Mouse (Mus musculus) intestine, embryonic 16.5 days (tissue): ENCODE measurements around the gene Filip1. TPM values are rescaled to one million over a fixed set of nuclear protein-coding genes. Genes with fewer than 3 reads are reported as not detected.

Experiments used
- ATAC-seq: fragments of 200-750 bp; cut with Nextera tagmentation; 2 replicates; pipeline ENCODE4 v1.8.0; 2017; ENCODE audit warnings: moderate TSS enrichment, moderate library complexity
- H3K27ac ChIP-seq: fragments of 300-500 bp; sonication (generic); 2 replicates; pipeline ENCODE4 v1.5.1; 2014; ENCODE audit warnings: mild to moderate bottlenecking, low read length
- H3K27me3 ChIP-seq: fragments of 300-500 bp; sonication (generic); replicated peaks from 2 replicates; pipeline ENCODE4 v1.6.1; 2014; ENCODE audit warnings: low read length, control low read depth, mixed read lengths; ENCODE audit not compliant: control insufficient read depth, insufficient read depth
- H3K36me3 ChIP-seq: fragments of 300-500 bp; sonication (generic); 2 replicates; pipeline ENCODE4 v1.6.1; 2014; ENCODE audit warnings: low read length, control low read depth; ENCODE audit not compliant: control insufficient read depth, insufficient read depth
- H3K4me1 ChIP-seq: fragments of 300-500 bp; sonication (generic); 2 replicates; pipeline ENCODE4 v1.6.1; 2014; ENCODE audit warnings: low read length, control low read depth, mixed read lengths; ENCODE audit not compliant: control insufficient read depth, insufficient read depth
- H3K4me2 ChIP-seq: fragments of 300-500 bp; sonication (generic); 2 replicates; pipeline ENCODE4 v1.6.1; 2014; ENCODE audit warnings: low read depth, low read length, control low read depth
- H3K4me3 ChIP-seq: fragments of 300-500 bp; sonication (generic); 2 replicates; pipeline ENCODE4 v1.5.1; 2014; ENCODE audit warnings: mild to moderate bottlenecking, low read length
- H3K9ac ChIP-seq: fragments of 300-500 bp; sonication (generic); 2 replicates; pipeline ENCODE4 v1.6.1; 2014; ENCODE audit warnings: low read depth, low read length
- H3K9me3 ChIP-seq: fragments of 300-500 bp; sonication (generic); 2 replicates; pipeline ENCODE4 v1.6.1; 2016; ENCODE audit warnings: low read length, control low read depth; ENCODE audit not compliant: control insufficient read depth
- WGBS: fragments of 180-500 bp; shearing (Covaris S2); extraction: QIAGEN DNeasy Blood & Tissue Kit; methylation state at CpG from one replicate; pipeline ENCODE4 v1.1.7; 2014; 5-methylcytosine and 5-hydroxymethylcytosine counted together
- polyA plus RNA-seq: library from polyadenylated mRNA; unstranded; fragments of >200 nt; fragmentation: Nextera tagmentation; extraction: Ambion mirVana; gene quantifications from 2 replicates; pipeline ENCODE4 v1.2.1, GENCODE M21; 2015

Filip1 gene
- polyA plus RNA-seq, 1 experiment from 2014 or later, result 5.5 TPM

GRCm38 (mm10) chr9:79944872-79945271 lies 67.8 kb downstream of the Filip1 start:
- Histone ChIP-seq H3K27me3 (no peaks in the 10 kb centered on the region), H3K27ac (no peak overlapping the region; the same call in 1 of the 2 replicates), H3K9me3 (no peaks in the 10 kb centered on the region), H3K9ac (no peak overlapping the region), H3K4me2 (no peak overlapping the region), H3K4me3 (no peak overlapping the region), H3K36me3 (no peaks in the 10 kb centered on the region), H3K4me1 (no peaks in the 10 kb centered on the region)
- 0 out of 2 replicates have a peak, but pooled peaks have one; percentile 33 for ATAC-seq
- 37% methylated on average over 6 of the region's 6 CpGs for WGBS

GRCm38 (mm10) chr9:79943986-79944385 lies 68.7 kb downstream of the Filip1 start:
- Histone ChIP-seq H3K36me3 (no peaks in the 10 kb centered on the region), H3K27ac (no peak overlapping the region), H3K9me3 (no peaks in the 10 kb centered on the region), H3K27me3 (no peaks in the 10 kb centered on the region), H3K4me2 (no peak overlapping the region), H3K4me3 (no peak overlapping the region), H3K4me1 (no peaks in the 10 kb centered on the region), H3K9ac (no peak overlapping the region)
- ATAC-seq, result no peak
- 35% methylated on average over 10 of the region's 10 CpGs for WGBS

- WGBS, result 73% methylated on average over 11 of the region's 11 CpGs
These were observed 74.0 kb downstream of the Filip1 start for GRCm38 (mm10) chr9:79938416-79939206.

GRCm38 (mm10) chr9:79937570-79937969 lies 75.1 kb downstream of the Filip1 start:
- ATAC-seq, result no peak
- no peaks in the 10 kb centered on the region for H3K27me3 ChIP-seq
- H3K36me3 ChIP-seq, result no peaks in the 10 kb centered on the region
- H3K4me3 ChIP-seq, result no peak overlapping the region
- 78% methylated on average over 6 of the region's 6 CpGs for WGBS
- no peaks in the 10 kb centered on the region for H3K9me3 ChIP-seq
- H3K9ac ChIP-seq, result no peak overlapping the region
- H3K4me1 ChIP-seq, result no peaks in the 10 kb centered on the region
- H3K4me2 ChIP-seq, result no peak overlapping the region
- H3K27ac ChIP-seq, result no peak overlapping the region

More at GRCm38 (mm10) chr9:79938416-79939206, 74.0 kb downstream of the Filip1 start:
- Histone ChIP-seq H3K36me3 (no peaks in the 10 kb centered on the region), H3K9me3 (no peaks in the 10 kb centered on the region), H3K4me1 (no peaks in the 10 kb centered on the region), H3K27me3 (no peaks in the 10 kb centered on the region), H3K27ac (no peak overlapping the region), H3K4me2 (no peak overlapping the region), H3K9ac (no peak overlapping the region), H3K4me3 (no peak overlapping the region)
- no peak for ATAC-seq

- no peaks in the 10 kb centered on the region for H3K36me3 ChIP-seq
- H3K4me3 ChIP-seq, result no peak overlapping the region
- no peak for ATAC-seq
- 88% methylated on average over 5 of the region's 5 CpGs for WGBS
- no peaks in the 10 kb centered on the region for H3K9me3 ChIP-seq
- no peaks in the 10 kb centered on the region for H3K4me1 ChIP-seq
- H3K27ac ChIP-seq, result no peak overlapping the region
- no peak overlapping the region for H3K4me2 ChIP-seq
- no peak overlapping the region for H3K9ac ChIP-seq
- H3K27me3 ChIP-seq, result no peaks in the 10 kb centered on the region
These were observed 80.1 kb downstream of the Filip1 start for GRCm38 (mm10) chr9:79932578-79932977.

- Histone ChIP-seq H3K4me1 (no peaks in the 10 kb centered on the region), H3K9me3 (no peaks in the 10 kb centered on the region), H3K4me2 (no peak overlapping the region), H3K27me3 (no peaks in the 10 kb centered on the region), H3K9ac (no peak overlapping the region), H3K4me3 (no peak overlapping the region), H3K27ac (no peak overlapping the region), H3K36me3 (no peaks in the 10 kb centered on the region)
- ATAC-seq, result no peak
- 82% methylated on average over 3 of the region's 3 CpGs for WGBS
These were observed 84.6 kb downstream of the Filip1 start for GRCm38 (mm10) chr9:79928092-79928491.

- 83% methylated on average over 21 of the region's 21 CpGs for WGBS
- no peak overlapping the region for H3K9ac ChIP-seq
- H3K27ac ChIP-seq, result no peak overlapping the region
- 0 out of 2 replicates have a peak, but pooled peaks cover 2% of the 10 kb centered on the region for H3K4me1 ChIP-seq
- no peak overlapping the region for H3K4me3 ChIP-seq
- H3K27me3 ChIP-seq, result no peaks in the 10 kb centered on the region
- no peaks in the 10 kb centered on the region for H3K9me3 ChIP-seq
- no peak for ATAC-seq
- H3K36me3 ChIP-seq, result no peaks in the 10 kb centered on the region
- H3K4me2 ChIP-seq, result no peak overlapping the region
These were observed 85.3 kb downstream of the Filip1 start for GRCm38 (mm10) chr9:79927156-79927870.

GRCm38 (mm10) chr9:79926464-79927155 lies 86.0 kb downstream of the Filip1 start:
- Histone ChIP-seq H3K9me3 (no peaks in the 10 kb centered on the region), H3K36me3 (no peaks in the 10 kb centered on the region), H3K9ac (no peak overlapping the region), H3K27ac (0 out of 2 replicates have a peak overlapping the region, but pooled peaks have one; percentile 9), H3K4me1 (0 out of 2 replicates have a peak, but pooled peaks cover 4% of the 10 kb centered on the region), H3K27me3 (no peaks in the 10 kb centered on the region), H3K4me3 (no peak overlapping the region), H3K4me2 (no peak overlapping the region)
- WGBS, result 61% methylated on average over 9 of the region's 9 CpGs
- no peak for ATAC-seq

- no peak overlapping the region for H3K9ac ChIP-seq
- H3K27ac ChIP-seq, result no peak overlapping the region
- 78% methylated on average over 4 of the region's 4 CpGs for WGBS
These were observed 86.7 kb downstream of the Filip1 start for GRCm38 (mm10) chr9:79925950-79926349.

More at GRCm38 (mm10) chr9:79925950-79926349, 86.7 kb downstream of the Filip1 start:
- Histone ChIP-seq H3K4me3 (no peak overlapping the region), H3K4me2 (no peak overlapping the region), H3K27me3 (no peaks in the 10 kb centered on the region), H3K9me3 (no peaks in the 10 kb centered on the region), H3K36me3 (no peaks in the 10 kb centered on the region), H3K4me1 (0 out of 2 replicates have a peak, but pooled peaks cover 4% of the 10 kb centered on the region)
- ATAC-seq, result no peak
